Mouse (Mus musculus): ENCODE measurements around the gene Ccdc188. TPM values are rescaled to one million over a fixed set of nuclear protein-coding genes. Genes with fewer than 3 reads are reported as not detected.
A peak's percentile ranks its signal among the peaks of the same experiment; 100 is the strongest.

The Ccdc188 gene
- polyA plus RNA-seq, 1 experiment from 2014 or later = not detected

- H3K27me3 ChIP-seq (replicated peaks) = no peaks in the 10 kb centered on the region
- peak; percentile 53; the same call in 1 of the 2 replicates for ATAC-seq (ENCODE audit: extremely low read depth, insufficient number of reproducible peaks, low FRiP score, low TSS enrichment)
These were observed 17.8 kb downstream of the Ccdc188 start for GRCm38 (mm10) chr16:18235389-18236065.

DNA sequence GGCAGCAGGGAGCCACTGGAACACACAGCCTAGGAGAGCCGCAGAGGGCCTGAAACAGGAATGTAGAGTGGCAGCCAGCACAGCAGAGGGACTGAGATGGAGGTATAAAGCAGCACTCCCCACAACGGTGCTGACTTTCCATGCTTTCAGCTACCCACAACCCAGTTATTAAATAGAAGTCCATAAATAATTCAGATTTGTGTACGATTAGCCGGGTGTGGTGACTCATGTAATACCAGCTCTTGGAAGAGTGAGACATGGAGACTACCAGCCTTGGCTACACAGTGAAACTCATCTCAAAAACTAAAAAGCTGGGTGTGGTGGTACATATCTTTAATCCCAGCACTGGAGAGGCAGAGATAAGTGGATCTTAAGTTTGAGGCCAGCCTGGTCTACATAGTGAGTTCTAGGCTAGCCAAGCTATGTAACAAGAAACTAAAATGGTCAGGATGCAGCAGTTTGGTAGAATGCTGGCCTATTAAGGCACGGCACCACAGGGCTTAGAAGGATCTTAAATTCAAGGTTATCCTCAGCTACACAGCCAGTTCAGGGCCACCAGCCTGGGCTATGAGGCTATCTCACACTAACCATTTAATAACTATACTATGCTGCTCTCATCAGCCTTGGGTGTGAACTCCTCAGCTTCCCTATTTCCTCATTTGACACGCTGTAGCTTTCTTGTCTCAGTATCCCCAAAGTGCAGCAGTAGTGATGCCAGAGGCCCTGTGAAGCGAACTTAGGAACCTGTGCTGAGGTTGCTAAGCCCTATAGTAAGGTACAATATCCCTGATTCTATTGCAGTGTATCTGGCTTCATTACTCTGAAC is 19.2 kb downstream of the Ccdc188 start:
- Histone ChIP-seq H3K4me2 (0 out of 2 replicates have a peak overlapping the region, but pooled peaks have one; percentile 95), H3K9me3 (no peaks in the 10 kb centered on the region), H3K36me3 (peaks cover 43% of the 10 kb centered on the region), H3K27ac (replicated peaks) (peak overlapping the region; percentile 92), H3K9ac (peak overlapping the region; percentile 97), H3K27me3 (replicated peaks) (no peaks in the 10 kb centered on the region), H3K4me3 (no peak overlapping the region), H3K4me1 (peaks cover 31% of the 10 kb centered on the region)
- 73% methylated on average over 7 of the region's 7 CpGs for WGBS
- ATAC-seq (ENCODE audit: extremely low read depth, insufficient number of reproducible peaks, low FRiP score, low TSS enrichment) = no peak

More at GRCm38 (mm10) chr16:18235389-18236065, 17.8 kb downstream of the Ccdc188 start:
- H3K36me3 ChIP-seq = peaks cover 29% of the 10 kb centered on the region
- peak overlapping the region; percentile 97 for H3K9ac ChIP-seq
- WGBS = 4% methylated on average over 19 of the region's 19 CpGs
- peak overlapping the region; percentile 94 for H3K4me3 ChIP-seq
- H3K27ac ChIP-seq (replicated peaks) = peak overlapping the region; percentile 92
- H3K4me1 ChIP-seq = peaks cover 45% of the 10 kb centered on the region
- no peaks in the 10 kb centered on the region for H3K9me3 ChIP-seq
- peak overlapping the region; percentile 95 for H3K4me2 ChIP-seq

GRCm38 (mm10) chr16:18241581-18241980 is 23.9 kb downstream of the Ccdc188 start:
- no peak for ATAC-seq (ENCODE audit: extremely low read depth, insufficient number of reproducible peaks, low FRiP score, low TSS enrichment)
- H3K27ac ChIP-seq (replicated peaks) = no peak overlapping the region
- H3K9ac ChIP-seq = no peak overlapping the region
- H3K36me3 ChIP-seq = peaks cover 90% of the 10 kb centered on the region
- no peak overlapping the region for H3K4me2 ChIP-seq
- no peak overlapping the region for H3K4me3 ChIP-seq
- no peaks in the 10 kb centered on the region for H3K27me3 ChIP-seq (replicated peaks)
- WGBS = 92% methylated on average over 10 of the region's 10 CpGs
- H3K9me3 ChIP-seq = no peaks in the 10 kb centered on the region
- peaks cover 13% of the 10 kb centered on the region for H3K4me1 ChIP-seq

- Histone ChIP-seq H3K4me1 (peaks cover 49% of the 10 kb centered on the region), H3K4me3 (peak overlapping the region; percentile 75), H3K9me3 (no peaks in the 10 kb centered on the region), H3K9ac (peak overlapping the region; percentile 96), H3K27ac (replicated peaks) (peak overlapping the region; percentile 89), H3K27me3 (replicated peaks) (no peaks in the 10 kb centered on the region), H3K36me3 (peaks cover 74% of the 10 kb centered on the region), H3K4me2 (peak overlapping the region; percentile 95)
- ATAC-seq (ENCODE audit: extremely low read depth, insufficient number of reproducible peaks, low FRiP score, low TSS enrichment) = no peak
- under 1% methylated on average over 33 of the region's 33 CpGs for WGBS
These were observed 30.1 kb downstream of the Ccdc188 start for GRCm38 (mm10) chr16:18247521-18248399.

DNA sequence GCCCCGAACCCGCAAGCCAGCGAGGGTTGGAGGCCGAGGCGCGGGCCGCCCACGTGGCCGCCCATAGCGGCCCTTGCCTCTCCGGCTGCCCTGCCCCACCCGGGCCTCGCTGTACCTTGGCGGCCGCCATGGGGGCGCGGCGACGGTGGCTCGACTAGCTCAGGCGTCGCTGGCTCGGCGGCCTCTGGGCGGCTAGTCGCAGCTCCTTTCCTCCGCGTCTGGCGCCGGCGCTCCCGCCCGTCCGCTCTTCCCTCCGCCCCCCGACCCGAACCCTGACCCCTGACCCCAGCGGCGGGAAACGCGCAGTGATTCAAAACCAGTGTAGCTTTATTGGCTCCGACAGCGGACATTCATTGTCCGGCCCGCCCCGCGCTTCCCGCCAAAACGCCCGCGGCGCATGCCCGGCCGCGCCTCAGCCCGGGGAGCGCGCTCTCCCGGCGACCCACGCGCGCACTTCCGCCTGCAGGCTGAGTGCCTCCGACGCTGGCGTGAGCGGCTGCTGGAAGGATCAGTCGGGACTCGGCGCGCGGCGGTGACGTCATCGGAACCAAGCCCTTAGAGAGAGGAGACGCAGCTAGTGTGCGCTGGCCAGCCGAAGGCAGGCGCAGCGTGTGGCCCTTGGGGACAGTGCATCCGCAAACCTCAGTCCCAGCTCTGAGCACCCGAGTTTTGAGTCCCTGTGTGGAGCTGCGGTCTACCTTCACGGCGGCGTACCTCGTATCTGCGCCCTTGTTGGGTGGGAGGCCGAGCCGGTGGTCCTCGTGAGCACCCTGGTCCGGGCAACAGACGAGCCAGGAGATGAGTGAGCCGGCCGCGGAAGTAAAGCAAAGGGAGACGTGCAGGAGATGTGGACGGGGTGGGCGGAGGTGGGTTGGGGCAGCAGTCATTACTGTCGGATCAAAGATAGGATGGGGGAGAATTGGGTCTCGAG is 31.0 kb downstream of the Ccdc188 start, which contains the start of the genes Trmt2a and Ranbp1:
Trmt2a (plus strand) TSS at position 247 of the 931 bp plus-strand sequence.
Ranbp1 (minus strand) TSS at position 300 of the 931 bp plus-strand sequence.
- Histone ChIP-seq H3K9me3 (no peaks in the 10 kb centered on the region), H3K4me1 (peaks cover 49% of the 10 kb centered on the region), H3K27me3 (replicated peaks) (no peaks in the 10 kb centered on the region), H3K4me3 (peak within 1 kb of the TSS; percentile 75), H3K9ac (peak within 1 kb of the TSS; percentile 96), H3K4me2 (peak within 1 kb of the TSS; percentile 95), H3K27ac (replicated peaks) (peak within 1 kb of the TSS; percentile 96), H3K36me3 (peaks cover 74% of the 10 kb centered on the region)
- ATAC-seq (ENCODE audit: extremely low read depth, insufficient number of reproducible peaks, low FRiP score, low TSS enrichment) = peak; percentile 89
- under 1% methylated on average over 100 of the region's 102 CpGs for WGBS

DNA sequence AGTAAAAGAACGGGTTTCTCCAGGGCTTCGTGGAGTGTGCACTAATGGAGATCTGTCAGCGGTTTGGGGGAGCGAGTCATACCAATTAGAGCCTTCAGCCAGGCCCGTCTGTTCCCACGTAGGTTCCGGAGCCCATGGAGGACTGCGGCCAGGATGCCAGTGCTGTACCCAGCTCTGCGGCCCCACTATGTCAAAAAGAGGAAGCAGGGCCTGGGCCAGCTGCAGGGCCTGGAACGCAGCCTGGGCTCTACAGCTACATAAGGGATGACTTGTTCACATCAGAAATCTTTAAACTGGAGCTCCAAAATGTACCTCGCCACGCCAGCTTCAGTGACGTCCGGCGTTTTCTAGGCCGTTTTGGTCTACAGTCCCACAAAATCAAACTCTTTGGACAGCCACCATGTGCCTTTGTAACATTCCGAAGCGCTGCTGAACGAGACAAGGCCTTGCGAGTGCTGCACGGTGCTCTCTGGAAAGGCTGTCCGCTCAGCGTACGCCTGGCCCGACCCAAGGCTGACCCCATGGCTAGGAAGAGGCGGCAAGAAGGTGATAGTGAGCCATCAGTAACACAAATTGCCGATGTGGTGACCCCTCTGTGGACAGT is 31.8 kb downstream of the Ccdc188 start:
- peaks cover 49% of the 10 kb centered on the region for H3K4me1 ChIP-seq
- ATAC-seq (ENCODE audit: extremely low read depth, insufficient number of reproducible peaks, low FRiP score, low TSS enrichment) = no peak
- WGBS = 4% methylated on average over 27 of the region's 27 CpGs
- peak overlapping the region; percentile 75 for H3K4me3 ChIP-seq
- no peaks in the 10 kb centered on the region for H3K9me3 ChIP-seq
- H3K27ac ChIP-seq (replicated peaks) = peak overlapping the region; percentile 96
- H3K36me3 ChIP-seq = peaks cover 74% of the 10 kb centered on the region
- H3K27me3 ChIP-seq (replicated peaks) = no peaks in the 10 kb centered on the region
- H3K4me2 ChIP-seq = peak overlapping the region; percentile 95
- peak overlapping the region; percentile 94 for H3K9ac ChIP-seq

GRCm38 (mm10) chr16:18250231-18250630 is 32.6 kb downstream of the Ccdc188 start:
- H3K4me3 ChIP-seq = peak overlapping the region; percentile 75
- 72% methylated on average over 4 of the region's 4 CpGs for whole genome bisulfite sequencing
- peak overlapping the region; percentile 94 for H3K9ac ChIP-seq
- peak overlapping the region; percentile 95 for H3K4me2 ChIP-seq
- peak overlapping the region; percentile 96 for H3K27ac ChIP-seq (replicated peaks)
- H3K27me3 ChIP-seq (replicated peaks) = no peaks in the 10 kb centered on the region
- H3K4me1 ChIP-seq = peaks cover 49% of the 10 kb centered on the region
- H3K9me3 ChIP-seq = no peaks in the 10 kb centered on the region
- peaks cover 74% of the 10 kb centered on the region for H3K36me3 ChIP-seq
- ATAC-seq (ENCODE audit: extremely low read depth, insufficient number of reproducible peaks, low FRiP score, low TSS enrichment) = no peak

- Histone ChIP-seq H3K4me2 (peak overlapping the region; percentile 95), H3K4me3 (peak overlapping the region; percentile 75), H3K9ac (peak overlapping the region; percentile 94), H3K4me1 (peaks cover 42% of the 10 kb centered on the region), H3K9me3 (no peaks in the 10 kb centered on the region), H3K27ac (replicated peaks) (0 out of 2 replicates have a peak overlapping the region, but pooled peaks have one; percentile 96), H3K36me3 (peaks cover 74% of the 10 kb centered on the region), H3K27me3 (replicated peaks) (no peaks in the 10 kb centered on the region)
- WGBS = 61% methylated on average over 10 of the region's 10 CpGs
- ATAC-seq (ENCODE audit: extremely low read depth, insufficient number of reproducible peaks, low FRiP score, low TSS enrichment) = no peak
These were observed 33.4 kb downstream of the Ccdc188 start for GRCm38 (mm10) chr16:18250828-18251790.

GRCm38 (mm10) chr16:18252736-18253135 is 35.1 kb downstream of the Ccdc188 start:
- H3K36me3 ChIP-seq = peaks cover 79% of the 10 kb centered on the region
- no peak overlapping the region for H3K27ac ChIP-seq (replicated peaks)
- no peaks in the 10 kb centered on the region for H3K27me3 ChIP-seq (replicated peaks)
- H3K9me3 ChIP-seq = no peaks in the 10 kb centered on the region
- 81% methylated on average over 6 of the region's 6 CpGs for WGBS
- no peak overlapping the region for H3K9ac ChIP-seq
- peaks cover 26% of the 10 kb centered on the region for H3K4me1 ChIP-seq
- H3K4me3 ChIP-seq = no peak overlapping the region
- ATAC-seq (ENCODE audit: extremely low read depth, insufficient number of reproducible peaks, low FRiP score, low TSS enrichment) = no peak
- no peak overlapping the region for H3K4me2 ChIP-seq
